Mouse (Mus musculus) neutrophil, adult 65 days (primary cell): ENCODE data around the gene Mme. TPM values are rescaled to one million over a fixed set of nuclear protein-coding genes. Genes with fewer than 3 reads are reported as not detected.

Source experiments
- total RNA-seq: library from RNA; stranded (reverse); gene quantifications from 2 replicates; pipeline ENCODE4 v1.2.4, GENCODE M21; 2023

Gene Mme
- 0.11 TPM in 1 of 2 replicates, not detected in the other for total RNA-seq

DNA sequence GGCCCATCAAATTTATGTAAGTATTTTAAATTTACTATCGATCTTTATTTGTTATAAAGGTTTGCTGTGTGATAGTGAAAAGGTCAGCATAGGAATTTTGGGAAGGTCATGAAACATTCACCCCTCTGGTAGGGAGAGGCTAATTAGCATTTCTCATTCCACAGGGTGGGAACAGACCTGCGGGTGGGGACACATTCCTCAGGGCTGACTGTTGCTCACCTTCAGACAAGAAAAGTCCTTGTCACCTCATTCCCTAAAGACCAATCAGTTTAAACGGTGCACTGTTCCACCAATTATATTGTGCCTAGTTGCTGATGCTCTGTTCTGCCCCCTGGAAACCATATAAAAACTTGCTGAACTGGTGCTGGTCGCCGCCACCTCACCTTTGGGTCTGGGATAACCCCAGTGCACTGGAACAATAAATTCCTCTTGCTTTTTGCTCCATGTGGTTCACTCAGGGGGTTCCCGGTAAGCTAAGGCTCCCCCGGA is at the start of gene Mme:
Mme (plus strand) TSS at position 439 of the 489 bp plus-strand sequence.

Other genes starting within 250 kb of the Mme start
- gene Gm34302, start 242.3 kb downstream of the Mme start, total RNA-seq = not detected in 2 replicates